Mouse (Mus musculus) 416B (cell line): ENCODE measurements around the gene Milr1.
"Not testable (repeated sequence)": the region's sequence is repeated elsewhere in the genome, so short reads cannot be mapped to it uniquely, and the experiment has no call there.

ENCODE experiments used
- DNase-seq: peaks from one replicate; pipeline ENCODE4 v3.0.0; 2011; ENCODE audit warnings: low read depth

The Milr1 gene

GRCm38 (mm10) chr11:106751039-106752018 is at the start of gene Milr1:
Milr1 (plus strand) TSS chr11:106751226.
- DNase-seq, result peak; percentile 98

- no peak for DNase-seq
These were observed 49.4 kb upstream of the Milr1 start for GRCm38 (mm10) chr11:106701589-106701988.

GRCm38 (mm10) chr11:106702584-106702983 is 48.4 kb upstream of the Milr1 start:
- DNase-seq, result peak; percentile 63

- peak; percentile 62 for DNase-seq
These were observed 47.1 kb upstream of the Milr1 start for GRCm38 (mm10) chr11:106703931-106704330.

- DNase-seq, result peak; percentile 81
These were observed 46.5 kb upstream of the Milr1 start for GRCm38 (mm10) chr11:106704399-106705111.

GRCm38 (mm10) chr11:106706212-106706611 is 44.8 kb upstream of the Milr1 start:
- no peak for DNase-seq

- DNase-seq, result no peak
These were observed 43.9 kb upstream of the Milr1 start for GRCm38 (mm10) chr11:106707085-106707484.

- peak; percentile 74 for DNase-seq
These were observed 43.2 kb upstream of the Milr1 start for GRCm38 (mm10) chr11:106707866-106708265.

GRCm38 (mm10) chr11:106709227-106709985 is 41.6 kb upstream of the Milr1 start:
- DNase-seq, result no peak

- no peak for DNase-seq
These were observed 40.2 kb upstream of the Milr1 start for GRCm38 (mm10) chr11:106710789-106711188.

GRCm38 (mm10) chr11:106715066-106715465 is 36.0 kb upstream of the Milr1 start:
- peak; percentile 94 for DNase-seq

GRCm38 (mm10) chr11:106716568-106716967 is 34.5 kb upstream of the Milr1 start:
- peak; percentile 80 for DNase-seq

GRCm38 (mm10) chr11:106720379-106720778 is 30.6 kb upstream of the Milr1 start:
- no peak for DNase-seq

- peak; percentile 68 for DNase-seq
These were observed 28.1 kb upstream of the Milr1 start for GRCm38 (mm10) chr11:106722831-106723361.

GRCm38 (mm10) chr11:106723611-106724125 is 27.4 kb upstream of the Milr1 start:
- DNase-seq, result no peak

GRCm38 (mm10) chr11:106724176-106724915 is 26.7 kb upstream of the Milr1 start:
- DNase-seq, result no peak

GRCm38 (mm10) chr11:106724916-106725235 is 26.1 kb upstream of the Milr1 start:
- not testable (repeated sequence) for DNase-seq

GRCm38 (mm10) chr11:106727967-106728366 is 23.1 kb upstream of the Milr1 start:
- no peak for DNase-seq

- peak; percentile 67 for DNase-seq
These were observed 22.3 kb upstream of the Milr1 start for GRCm38 (mm10) chr11:106728402-106729366.

GRCm38 (mm10) chr11:106729656-106730055 is 21.4 kb upstream of the Milr1 start:
- no peak for DNase-seq
